Mouse (Mus musculus): ENCODE measurements around the gene Pcgf2. TPM values are rescaled to one million over a fixed set of nuclear protein-coding genes. Genes with fewer than 3 reads are reported as not detected.

The Pcgf2 gene
- polyA plus RNA-seq, 2 experiments = 18.1 to 130 TPM

- Histone ChIP-seq H3K4me2 (replicated peaks; ENCODE audit: low read depth, low read length, severe bottlenecking) (no peak overlapping the region), H3K27ac (replicated peaks; ENCODE audit: low read depth, low read length) (no peak overlapping the region), H3K4me3 (replicated peaks; ENCODE audit: low read length) (no peak overlapping the region), H3K9ac (ENCODE audit: low read depth, low read length, severe bottlenecking) (no peak overlapping the region), H3K4me1 (ENCODE audit: control insufficient read depth, insufficient read depth, low read length) (no peaks in the 10 kb centered on the region), H3K27me3 (ENCODE audit: control insufficient read depth, insufficient read depth, low read length) (no peaks in the 10 kb centered on the region), H3K9me3 (ENCODE audit: control insufficient read depth, low read length) (no peaks in the 10 kb centered on the region), H3K36me3 (ENCODE audit: control insufficient read depth, insufficient read depth, low read length) (no peaks in the 10 kb centered on the region)
- TF ChIP-seq POLR2A (IDR thresholded peaks at IDR 0.05; ENCODE audit: borderline replicate concordance, extremely low read depth, insufficient read depth, insufficient read length) = no peak
- ATAC-seq (ENCODE audit: low FRiP score, low read depth) (no peak), DNase-seq (ENCODE audit: low spot score) (no peak)
- 3% methylated on average over 6 of the region's 6 CpGs for WGBS
These were observed 55.5 kb downstream of the Pcgf2 start for GRCm38 (mm10) chr11:97644834-97645233.

- Histone ChIP-seq H3K9me3 (ENCODE audit: control insufficient read depth, low read length) (no peaks in the 10 kb centered on the region), H3K4me1 (ENCODE audit: control insufficient read depth, insufficient read depth, low read length) (no peaks in the 10 kb centered on the region), H3K9ac (ENCODE audit: low read depth, low read length, severe bottlenecking) (no peak overlapping the region), H3K27ac (replicated peaks; ENCODE audit: low read depth, low read length) (no peak overlapping the region), H3K27me3 (ENCODE audit: control insufficient read depth, insufficient read depth, low read length) (no peaks in the 10 kb centered on the region), H3K4me2 (replicated peaks; ENCODE audit: low read depth, low read length, severe bottlenecking) (no peak overlapping the region), H3K4me3 (replicated peaks; ENCODE audit: low read length) (no peak overlapping the region), H3K36me3 (ENCODE audit: control insufficient read depth, insufficient read depth, low read length) (no peaks in the 10 kb centered on the region)
- TF ChIP-seq POLR2A (IDR thresholded peaks at IDR 0.05; ENCODE audit: borderline replicate concordance, extremely low read depth, insufficient read depth, insufficient read length) = no peak
- ATAC-seq (ENCODE audit: low FRiP score, low read depth) = no peak
- 83% methylated on average over 8 of the region's 8 CpGs for WGBS
- DNase-seq (ENCODE audit: low spot score) = no peak
These were observed 56.8 kb downstream of the Pcgf2 start for GRCm38 (mm10) chr11:97643380-97644055.

- no peak for TF ChIP-seq POLR2A (IDR thresholded peaks at IDR 0.05; ENCODE audit: borderline replicate concordance, extremely low read depth, insufficient read depth, insufficient read length)
- Histone ChIP-seq H3K4me2 (replicated peaks; ENCODE audit: low read depth, low read length, severe bottlenecking) (no peak overlapping the region), H3K36me3 (ENCODE audit: control insufficient read depth, insufficient read depth, low read length) (no peaks in the 10 kb centered on the region), H3K4me3 (replicated peaks; ENCODE audit: low read length) (no peak overlapping the region), H3K27me3 (ENCODE audit: control insufficient read depth, insufficient read depth, low read length) (no peaks in the 10 kb centered on the region), H3K27ac (replicated peaks; ENCODE audit: low read depth, low read length) (no peak overlapping the region), H3K9me3 (ENCODE audit: control insufficient read depth, low read length) (no peaks in the 10 kb centered on the region), H3K9ac (ENCODE audit: low read depth, low read length, severe bottlenecking) (no peak overlapping the region), H3K4me1 (ENCODE audit: control insufficient read depth, insufficient read depth, low read length) (no peaks in the 10 kb centered on the region)
- no peak for DNase-seq (ENCODE audit: low spot score)
- 45% methylated on average over 2 of the region's 2 CpGs for WGBS
- ATAC-seq (ENCODE audit: low FRiP score, low read depth) = no peak
These were observed 57.6 kb downstream of the Pcgf2 start for GRCm38 (mm10) chr11:97642746-97643145.

- DNase-seq (ENCODE audit: low spot score) = no peak
- no peaks in the 10 kb centered on the region for H3K9me3 ChIP-seq (ENCODE audit: control insufficient read depth, low read length)
- TF ChIP-seq POLR2A (IDR thresholded peaks at IDR 0.05; ENCODE audit: borderline replicate concordance, extremely low read depth, insufficient read depth, insufficient read length) = no peak
- H3K4me3 ChIP-seq (replicated peaks; ENCODE audit: low read length) = no peak overlapping the region
- ATAC-seq (ENCODE audit: low FRiP score, low read depth) = no peak
- no peak overlapping the region for H3K9ac ChIP-seq (ENCODE audit: low read depth, low read length, severe bottlenecking)
- no peaks in the 10 kb centered on the region for H3K27me3 ChIP-seq (ENCODE audit: control insufficient read depth, insufficient read depth, low read length)
- H3K36me3 ChIP-seq (ENCODE audit: control insufficient read depth, insufficient read depth, low read length) = no peaks in the 10 kb centered on the region
- 50% methylated on average over 8 of the region's 8 CpGs for WGBS
- H3K4me1 ChIP-seq (ENCODE audit: control insufficient read depth, insufficient read depth, low read length) = no peaks in the 10 kb centered on the region
- H3K27ac ChIP-seq (replicated peaks; ENCODE audit: low read depth, low read length) = no peak overlapping the region
- no peak overlapping the region for H3K4me2 ChIP-seq (replicated peaks; ENCODE audit: low read depth, low read length, severe bottlenecking)
These were observed 58.6 kb downstream of the Pcgf2 start for GRCm38 (mm10) chr11:97641668-97642067.

Small RNA genes within 50 kb of the gene (microRNA-seq; reads per million reads assigned to microRNA genes)
- gene Gm24158 = not detected
- gene Mir6927 = not detected
- not detected for gene Mir8102

Other genes with a start within 250 kb of the Pcgf2 start
- gene 4933428G20Rik, start 200.2 kb downstream of the Pcgf2 start, polyA plus RNA-seq (2012; rRNA removed) = not detected in 2 replicates
- gene 4933428G20Rik, start 200.2 kb downstream of the Pcgf2 start, polyA plus RNA-seq (2014; fragmentation: Nextera tagmentation; extraction: Ambion mirVana) = 0.19 and 0.36 TPM in 2 replicates
- 4.0 and 5.1 TPM in 2 replicates for gene Srcin1, start 124.3 kb downstream of the Pcgf2 start, polyA plus RNA-seq (2012; rRNA removed)
- gene Srcin1, start 124.3 kb downstream of the Pcgf2 start, polyA plus RNA-seq (2014; fragmentation: Nextera tagmentation; extraction: Ambion mirVana) = 0.39 and 0.53 TPM in 2 replicates
- 6.6 and 9.2 TPM in 2 replicates for gene Epop, start 70.8 kb downstream of the Pcgf2 start, polyA plus RNA-seq (2012; rRNA removed)
- gene Epop, start 70.8 kb downstream of the Pcgf2 start, polyA plus RNA-seq (2014; fragmentation: Nextera tagmentation; extraction: Ambion mirVana) = 4.4 and 4.8 TPM in 2 replicates
- 28.6 and 36.0 TPM in 2 replicates for gene Mllt6, start 37.1 kb downstream of the Pcgf2 start, polyA plus RNA-seq (2012; rRNA removed)
- 4.9 and 6.1 TPM in 2 replicates for gene Mllt6, start 37.1 kb downstream of the Pcgf2 start, polyA plus RNA-seq (2014; fragmentation: Nextera tagmentation; extraction: Ambion mirVana)
- 11.7 and 13.3 TPM in 2 replicates for gene Cisd3, start 14.7 kb downstream of the Pcgf2 start, polyA plus RNA-seq (2012; rRNA removed)
- 13.6 and 14.9 TPM in 2 replicates for gene Cisd3, start 14.7 kb downstream of the Pcgf2 start, polyA plus RNA-seq (2014; fragmentation: Nextera tagmentation; extraction: Ambion mirVana)
- gene Psmb3, start 2.9 kb upstream of the Pcgf2 start, polyA plus RNA-seq (2012; rRNA removed) = 368 and 421 TPM in 2 replicates
- 489 and 508 TPM in 2 replicates for gene Psmb3, start 2.9 kb upstream of the Pcgf2 start, polyA plus RNA-seq (2014; fragmentation: Nextera tagmentation; extraction: Ambion mirVana)
- 34.4 and 37.4 TPM in 2 replicates for gene Pip4k2b, start 44.2 kb upstream of the Pcgf2 start, polyA plus RNA-seq (2012; rRNA removed)
- gene Pip4k2b, start 44.2 kb upstream of the Pcgf2 start, polyA plus RNA-seq (2014; fragmentation: Nextera tagmentation; extraction: Ambion mirVana) = 2.2 and 2.3 TPM in 2 replicates
- gene Cwc25, start 66.1 kb upstream of the Pcgf2 start, polyA plus RNA-seq (2012; rRNA removed) = 20.6 and 22.0 TPM in 2 replicates
- 11.6 and 11.7 TPM in 2 replicates for gene Cwc25, start 66.1 kb upstream of the Pcgf2 start, polyA plus RNA-seq (2014; fragmentation: Nextera tagmentation; extraction: Ambion mirVana)
- 0.34 TPM in 1 of 2 replicates, not detected in the other for gene 1700001P01Rik, start 75.4 kb upstream of the Pcgf2 start, polyA plus RNA-seq (2012; rRNA removed)
- gene 1700001P01Rik, start 75.4 kb upstream of the Pcgf2 start, polyA plus RNA-seq (2014; fragmentation: Nextera tagmentation; extraction: Ambion mirVana) = 0.35 TPM in 1 of 2 replicates, not detected in the other
- 456 and 903 TPM in 2 replicates for gene Rpl23, start 81.9 kb upstream of the Pcgf2 start, polyA plus RNA-seq (2012; rRNA removed)
- 730 and 764 TPM in 2 replicates for gene Rpl23, start 81.9 kb upstream of the Pcgf2 start, polyA plus RNA-seq (2014; fragmentation: Nextera tagmentation; extraction: Ambion mirVana)
- gene Lasp1, start 98.5 kb upstream of the Pcgf2 start, polyA plus RNA-seq (2012; rRNA removed) = 105 and 120 TPM in 2 replicates
- 95.7 and 103 TPM in 2 replicates for gene Lasp1, start 98.5 kb upstream of the Pcgf2 start, polyA plus RNA-seq (2014; fragmentation: Nextera tagmentation; extraction: Ambion mirVana)
- 12.4 and 13.3 TPM in 2 replicates for gene B230217C12Rik, start 140.3 kb upstream of the Pcgf2 start, polyA plus RNA-seq (2012; rRNA removed)
- gene B230217C12Rik, start 140.3 kb upstream of the Pcgf2 start, polyA plus RNA-seq (2014; fragmentation: Nextera tagmentation; extraction: Ambion mirVana) = 5.3 and 7.2 TPM in 2 replicates
- gene Fbxo47, start 183.7 kb upstream of the Pcgf2 start, polyA plus RNA-seq (2012; rRNA removed) = 0.58 and 1.0 TPM in 2 replicates
- 0.22 and 0.82 TPM in 2 replicates for gene Fbxo47, start 183.7 kb upstream of the Pcgf2 start, polyA plus RNA-seq (2014; fragmentation: Nextera tagmentation; extraction: Ambion mirVana)